Mouse (Mus musculus): ENCODE results near the gene Odf3l2. TPM values are rescaled to one million over a fixed set of nuclear protein-coding genes. Genes with fewer than 3 reads are reported as not detected.

Odf3l2 gene
- polyA plus RNA-seq, 1 experiment, result not detected

- TF ChIP-seq CTCF (IDR thresholded peaks at IDR 0.05; ENCODE audit: low read depth, low read length), result no peak
- no peak for TF ChIP-seq POLR2A (IDR thresholded peaks at IDR 0.05; ENCODE audit: insufficient read depth, low read length)
- TF ChIP-seq EP300 (IDR thresholded peaks at IDR 0.05; ENCODE audit: insufficient read depth, low read depth, low read length), result no peak
- no peak overlapping the region for H3K9ac ChIP-seq (ENCODE audit: low read depth, poor library complexity, severe bottlenecking)
These were observed 14.8 kb upstream of the Odf3l2 start for GRCm38 (mm10) chr10:79660298-79660697.

GRCm38 (mm10) chr10:79658829-79659228, 13.3 kb upstream of the Odf3l2 start:
- Histone ChIP-seq H3K9ac (ENCODE audit: low read depth, poor library complexity, severe bottlenecking) (no peak overlapping the region), H3K27ac (ENCODE audit: insufficient read depth, low read length) (no peak overlapping the region), H3K36me3 (ENCODE audit: control insufficient read depth, insufficient read depth, low read length, poor library complexity, severe bottlenecking) (no peaks in the 10 kb centered on the region), H3K4me1 (ENCODE audit: control insufficient read depth, insufficient read depth, low read length) (peaks cover 4% of the 10 kb centered on the region), H3K4me3 (ENCODE audit: low read depth, low read length) (no peak overlapping the region), H3K27me3 (ENCODE audit: control insufficient read depth, insufficient read depth, low read length, poor library complexity, severe bottlenecking) (no peaks in the 10 kb centered on the region), H3K9me3 (replicated peaks; ENCODE audit: control insufficient read depth, insufficient read depth, low read length, poor library complexity, severe bottlenecking) (no peaks in the 10 kb centered on the region)
- no peak for TF ChIP-seq EP300 (IDR thresholded peaks at IDR 0.05; ENCODE audit: insufficient read depth, low read depth, low read length)
- TF ChIP-seq CTCF (IDR thresholded peaks at IDR 0.05; ENCODE audit: low read depth, low read length), result peak; percentile 90

More at GRCm38 (mm10) chr10:79660298-79660697, 14.8 kb upstream of the Odf3l2 start:
- Histone ChIP-seq H3K9me3 (replicated peaks; ENCODE audit: control insufficient read depth, insufficient read depth, low read length, poor library complexity, severe bottlenecking) (no peaks in the 10 kb centered on the region), H3K27ac (ENCODE audit: insufficient read depth, low read length) (no peak overlapping the region), H3K4me1 (ENCODE audit: control insufficient read depth, insufficient read depth, low read length) (peaks cover 4% of the 10 kb centered on the region), H3K36me3 (ENCODE audit: control insufficient read depth, insufficient read depth, low read length, poor library complexity, severe bottlenecking) (no peaks in the 10 kb centered on the region), H3K4me3 (ENCODE audit: low read depth, low read length) (no peak overlapping the region), H3K27me3 (ENCODE audit: control insufficient read depth, insufficient read depth, low read length, poor library complexity, severe bottlenecking) (no peaks in the 10 kb centered on the region)

- Histone ChIP-seq H3K9ac (ENCODE audit: low read depth, poor library complexity, severe bottlenecking) (no peak overlapping the region), H3K27ac (ENCODE audit: insufficient read depth, low read length) (no peak overlapping the region), H3K27me3 (ENCODE audit: control insufficient read depth, insufficient read depth, low read length, poor library complexity, severe bottlenecking) (no peaks in the 10 kb centered on the region), H3K36me3 (ENCODE audit: control insufficient read depth, insufficient read depth, low read length, poor library complexity, severe bottlenecking) (no peaks in the 10 kb centered on the region), H3K4me1 (ENCODE audit: control insufficient read depth, insufficient read depth, low read length) (no peaks in the 10 kb centered on the region), H3K4me3 (ENCODE audit: low read depth, low read length) (no peak overlapping the region), H3K9me3 (replicated peaks; ENCODE audit: control insufficient read depth, insufficient read depth, low read length, poor library complexity, severe bottlenecking) (no peaks in the 10 kb centered on the region)
- TF ChIP-seq CTCF (IDR thresholded peaks at IDR 0.05; ENCODE audit: low read depth, low read length) (no peak), POLR2A (IDR thresholded peaks at IDR 0.05; ENCODE audit: insufficient read depth, low read length) (no peak), EP300 (IDR thresholded peaks at IDR 0.05; ENCODE audit: insufficient read depth, low read depth, low read length) (no peak)
These were observed 9.4 kb upstream of the Odf3l2 start for GRCm38 (mm10) chr10:79654946-79655395.

- no peak overlapping the region for H3K9ac ChIP-seq (ENCODE audit: low read depth, poor library complexity, severe bottlenecking)
- TF ChIP-seq CTCF (IDR thresholded peaks at IDR 0.05; ENCODE audit: low read depth, low read length), result no peak
- TF ChIP-seq EP300 (IDR thresholded peaks at IDR 0.05; ENCODE audit: insufficient read depth, low read depth, low read length), result no peak
- TF ChIP-seq POLR2A (IDR thresholded peaks at IDR 0.05; ENCODE audit: insufficient read depth, low read length), result no peak
- H3K4me1 ChIP-seq (ENCODE audit: control insufficient read depth, insufficient read depth, low read length), result no peaks in the 10 kb centered on the region
- no peaks in the 10 kb centered on the region for H3K27me3 ChIP-seq (ENCODE audit: control insufficient read depth, insufficient read depth, low read length, poor library complexity, severe bottlenecking)
- H3K9me3 ChIP-seq (replicated peaks; ENCODE audit: control insufficient read depth, insufficient read depth, low read length, poor library complexity, severe bottlenecking), result no peaks in the 10 kb centered on the region
- no peaks in the 10 kb centered on the region for H3K36me3 ChIP-seq (ENCODE audit: control insufficient read depth, insufficient read depth, low read length, poor library complexity, severe bottlenecking)
- no peak overlapping the region for H3K4me3 ChIP-seq (ENCODE audit: low read depth, low read length)
- no peak overlapping the region for H3K27ac ChIP-seq (ENCODE audit: insufficient read depth, low read length)
These were observed 7.3 kb upstream of the Odf3l2 start for GRCm38 (mm10) chr10:79652789-79653188.

GRCm38 (mm10) chr10:79649070-79649751, 3.7 kb upstream of the Odf3l2 start:
- Histone ChIP-seq H3K36me3 (ENCODE audit: control insufficient read depth, insufficient read depth, low read length, poor library complexity, severe bottlenecking) (no peaks in the 10 kb centered on the region), H3K4me3 (ENCODE audit: low read depth, low read length) (no peak overlapping the region), H3K9me3 (replicated peaks; ENCODE audit: control insufficient read depth, insufficient read depth, low read length, poor library complexity, severe bottlenecking) (no peaks in the 10 kb centered on the region), H3K9ac (ENCODE audit: low read depth, poor library complexity, severe bottlenecking) (no peak overlapping the region), H3K4me1 (ENCODE audit: control insufficient read depth, insufficient read depth, low read length) (no peaks in the 10 kb centered on the region), H3K27ac (ENCODE audit: insufficient read depth, low read length) (no peak overlapping the region), H3K27me3 (ENCODE audit: control insufficient read depth, insufficient read depth, low read length, poor library complexity, severe bottlenecking) (no peaks in the 10 kb centered on the region)
- TF ChIP-seq CTCF (IDR thresholded peaks at IDR 0.05; ENCODE audit: low read depth, low read length) (peak; percentile 97), EP300 (IDR thresholded peaks at IDR 0.05; ENCODE audit: insufficient read depth, low read depth, low read length) (no peak)

- Histone ChIP-seq H3K4me1 (ENCODE audit: control insufficient read depth, insufficient read depth, low read length) (no peaks in the 10 kb centered on the region), H3K9ac (ENCODE audit: low read depth, poor library complexity, severe bottlenecking) (peak overlapping the region; percentile 97; the same call in 1 of the 2 replicates), H3K27ac (ENCODE audit: insufficient read depth, low read length) (no peak overlapping the region), H3K9me3 (replicated peaks; ENCODE audit: control insufficient read depth, insufficient read depth, low read length, poor library complexity, severe bottlenecking) (no peaks in the 10 kb centered on the region), H3K27me3 (ENCODE audit: control insufficient read depth, insufficient read depth, low read length, poor library complexity, severe bottlenecking) (0 out of 2 replicates have a peak, but pooled peaks cover 3% of the 10 kb centered on the region), H3K36me3 (ENCODE audit: control insufficient read depth, insufficient read depth, low read length, poor library complexity, severe bottlenecking) (no peaks in the 10 kb centered on the region), H3K4me3 (ENCODE audit: low read depth, low read length) (peak overlapping the region; percentile 93; the same call in 1 of the 2 replicates)
- TF ChIP-seq CTCF (IDR thresholded peaks at IDR 0.05; ENCODE audit: low read depth, low read length) (no peak), POLR2A (IDR thresholded peaks at IDR 0.05; ENCODE audit: insufficient read depth, low read length) (peak; percentile 66), EP300 (IDR thresholded peaks at IDR 0.05; ENCODE audit: insufficient read depth, low read depth, low read length) (peak; percentile 66; the same call in 1 of the 2 replicates)
These were observed 6.9 kb downstream of the Odf3l2 start for GRCm38 (mm10) chr10:79638486-79639204.

Data from ES-Bruce4 (cell line).